Mouse (Mus musculus) heart, embryonic 14.5 days (tissue): ENCODE results near the gene Ugt1a10. TPM values are rescaled to one million over a fixed set of nuclear protein-coding genes. Genes with fewer than 3 reads are reported as not detected.
"Not testable (repeated sequence)": the region's sequence is repeated elsewhere in the genome, so short reads cannot be mapped to it uniquely, and the experiment has no call there.

Experiments
- ATAC-seq: fragments of 200-750 bp; cut with Nextera tagmentation; 2 replicates; pipeline ENCODE4 v1.8.0; 2017; ENCODE audit warnings: low read depth, moderate TSS enrichment; ENCODE audit not compliant: insufficient number of reproducible peaks, insufficient read depth, low FRiP score
- H3K27ac ChIP-seq, 2 experiments: fragments of 200-500 bp in 1 of 2; fragments of 300-500 bp in 1 of 2; sonication (generic) in 1 of 2; replicated peaks in 1 of 2; 2 replicates each; pipeline ENCODE4 v1.5.1; 2012 to 2014; ENCODE audit warnings: low read depth in 2 of 2, low read length in 2 of 2, control low read depth in 1 of 2, mild to moderate bottlenecking in 1 of 2, mixed read lengths in 1 of 2; ENCODE audit not compliant: control insufficient read depth in 1 of 2, insufficient read depth in 1 of 2
- H3K27me3 ChIP-seq: fragments of 300-500 bp; sonication (generic); 2 replicates; pipeline ENCODE4 v1.6.1; 2014; ENCODE audit warnings: mild to moderate bottlenecking, low read length, control low read depth; ENCODE audit not compliant: control insufficient read depth, insufficient read depth
- H3K36me3 ChIP-seq: fragments of 300-500 bp; sonication (generic); 2 replicates; pipeline ENCODE4 v1.6.1; 2014; ENCODE audit warnings: mild to moderate bottlenecking, control low read depth, low read length, mixed read lengths; ENCODE audit not compliant: control insufficient read depth, insufficient read depth
- H3K4me1 ChIP-seq, 2 experiments: fragments of 200-500 bp in 1 of 2; fragments of 300-500 bp in 1 of 2; sonication (generic) in 1 of 2; 2 replicates each; pipeline ENCODE4 v1.6.1; 2012 to 2014; ENCODE audit warnings: low read length in 2 of 2, control low read depth in 1 of 2, mixed read lengths in 1 of 2; ENCODE audit not compliant: control insufficient read depth in 2 of 2, insufficient read depth in 2 of 2
- H3K4me2 ChIP-seq: fragments of 300-500 bp; sonication (generic); 2 replicates; pipeline ENCODE4 v1.6.1; 2014; ENCODE audit warnings: mild to moderate bottlenecking, low read length
- H3K4me3 ChIP-seq, 2 experiments: fragments of 200-500 bp in 1 of 2; fragments of 300-500 bp in 1 of 2; sonication (generic) in 1 of 2; 2 replicates each; pipeline ENCODE4 v1.5.1; 2012 to 2014; ENCODE audit warnings: low read length in 2 of 2, mild to moderate bottlenecking in 2 of 2, control low read depth in 1 of 2, low read depth in 1 of 2, moderate library complexity in 1 of 2; ENCODE audit not compliant: control insufficient read depth in 1 of 2, insufficient read depth in 1 of 2
- H3K9ac ChIP-seq: fragments of 300-500 bp; sonication (generic); 2 replicates; pipeline ENCODE4 v1.6.1; 2014; ENCODE audit warnings: mild to moderate bottlenecking, low read length
- H3K9me3 ChIP-seq: fragments of 300-500 bp; sonication (generic); 2 replicates; pipeline ENCODE4 v1.6.1; 2016; ENCODE audit warnings: low read length, control low read depth; ENCODE audit not compliant: control insufficient read depth
- WGBS: fragments of 180-500 bp; shearing (Covaris S2); extraction: QIAGEN DNeasy Blood & Tissue Kit; methylation state at CpG from one replicate; pipeline ENCODE4 v1.1.7; 2014; 5-methylcytosine and 5-hydroxymethylcytosine counted together
- polyA plus RNA-seq: library from polyadenylated mRNA; unstranded; fragments of >200 nt; fragmentation: Nextera tagmentation; extraction: Ambion mirVana; gene quantifications from 2 replicates; pipeline ENCODE4 v1.2.1, GENCODE M21; 2014

Ugt1a10 gene
- polyA plus RNA-seq, 1 experiment from 2014 or later: not detected

GRCm38 (mm10) chr1:88109027-88109557 lies 53.9 kb downstream of the Ugt1a10 start:
- ATAC-seq, H3K9ac ChIP-seq, H3K27me3 ChIP-seq, H3K4me1 ChIP-seq, H3K4me2 ChIP-seq, H3K9me3 ChIP-seq, H3K4me3 ChIP-seq, H3K36me3 ChIP-seq, H3K27ac ChIP-seq: not testable (repeated sequence)
- WGBS: 75% methylated on average over 2 of the region's 2 CpGs

GRCm38 (mm10) chr1:88109604-88110003 lies 54.4 kb downstream of the Ugt1a10 start:
- not testable (repeated sequence) for ATAC-seq, H3K36me3 ChIP-seq, H3K4me2 ChIP-seq, H3K9me3 ChIP-seq, H3K27me3 ChIP-seq, H3K27ac ChIP-seq, H3K4me3 ChIP-seq, H3K9ac ChIP-seq, H3K4me1 ChIP-seq
- 65% methylated on average over 2 of the region's 2 CpGs for WGBS

- not testable (repeated sequence) for H3K9ac ChIP-seq, H3K9me3 ChIP-seq, H3K27ac ChIP-seq, H3K4me1 ChIP-seq, ATAC-seq, H3K27me3 ChIP-seq, H3K36me3 ChIP-seq, H3K4me2 ChIP-seq, H3K4me3 ChIP-seq
- 89% methylated on average over 6 of the region's 6 CpGs for WGBS
Observed at GRCm38 (mm10) chr1:88112769-88113168, 57.6 kb downstream of the Ugt1a10 start.

- not testable (repeated sequence) for H3K27ac ChIP-seq, H3K4me1 ChIP-seq, H3K4me3 ChIP-seq, H3K9me3 ChIP-seq, H3K4me2 ChIP-seq, ATAC-seq, H3K27me3 ChIP-seq, H3K36me3 ChIP-seq, H3K9ac ChIP-seq
- 9% methylated on average over 4 of the region's 4 CpGs for WGBS
Observed at GRCm38 (mm10) chr1:88120550-88120949, 65.4 kb downstream of the Ugt1a10 start.

GRCm38 (mm10) chr1:88121521-88121920 lies 66.3 kb downstream of the Ugt1a10 start:
- ATAC-seq, H3K9ac ChIP-seq, H3K27me3 ChIP-seq, H3K9me3 ChIP-seq, H3K27ac ChIP-seq, H3K36me3 ChIP-seq, H3K4me1 ChIP-seq, H3K4me3 ChIP-seq, H3K4me2 ChIP-seq: not testable (repeated sequence)
- WGBS: no CpG with 5 or more reads among the region's 1 CpGs

GRCm38 (mm10) chr1:88125827-88126360 lies 70.7 kb downstream of the Ugt1a10 start:
- H3K27ac ChIP-seq, H3K36me3 ChIP-seq, ATAC-seq, H3K4me3 ChIP-seq, H3K27me3 ChIP-seq, H3K4me1 ChIP-seq, H3K9me3 ChIP-seq, H3K4me2 ChIP-seq, H3K9ac ChIP-seq: not testable (repeated sequence)
- WGBS: 60% methylated on average over 4 of the region's 4 CpGs

GRCm38 (mm10) chr1:88129091-88129490 lies 73.9 kb downstream of the Ugt1a10 start:
- H3K4me2 ChIP-seq, ATAC-seq, H3K27ac ChIP-seq, H3K9me3 ChIP-seq, H3K9ac ChIP-seq, H3K4me3 ChIP-seq, H3K27me3 ChIP-seq, H3K4me1 ChIP-seq, H3K36me3 ChIP-seq: not testable (repeated sequence)
- 84% methylated on average over 2 of the region's 2 CpGs for WGBS

- not testable (repeated sequence) for H3K4me1 ChIP-seq, H3K4me2 ChIP-seq, H3K9me3 ChIP-seq, H3K36me3 ChIP-seq, H3K27me3 ChIP-seq, H3K4me3 ChIP-seq, ATAC-seq, H3K9ac ChIP-seq, H3K27ac ChIP-seq
- 89% methylated on average over 1 of the region's 1 CpGs for WGBS
Observed at GRCm38 (mm10) chr1:88130223-88130622, 75.0 kb downstream of the Ugt1a10 start.
